Comparison of ENCODE assay signal across 12 mouse cellular contexts in the genomic region with DNA sequence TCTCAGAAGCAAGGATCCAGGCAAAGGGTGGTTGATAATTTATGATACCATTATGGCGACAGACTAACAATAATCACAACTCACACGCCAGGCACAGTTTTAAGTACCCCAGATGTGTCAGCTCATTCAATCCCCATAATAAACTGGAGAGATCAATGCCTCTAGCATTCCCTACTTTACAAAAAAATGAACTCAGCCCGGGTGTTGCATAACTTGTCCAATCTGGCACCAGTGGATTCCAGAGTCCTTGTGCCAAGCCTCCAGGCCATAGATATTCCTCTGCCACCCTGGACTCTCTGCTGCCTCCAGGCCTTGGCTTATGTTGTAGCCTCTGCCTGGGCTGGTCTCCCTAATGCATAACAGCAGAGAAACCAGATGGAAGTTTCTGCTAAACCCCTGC.
A peak's percentile ranks its signal among the peaks of the same experiment; 100 is the strongest.
DNase-seq lines count a peak whose midpoint lies in the region; ATAC-seq lines count a peak whose summit lies in the region.
"Had no signal": no experiment of that assay in that cellular context is flagged by ENCODE, and none has a peak within 500 bp of the region (broad histone marks: within the 10 kb centered on the region; RNA-seq: fewer than 3 reads in every experiment).

No protein-coding gene starts in this region.

- DNase-seq in cerebellum, adult 9-10 months = peak; percentile 10
- DNase-seq in cerebellum, adult 8-10 months = no peak
- peak; percentile 3 for DNase-seq in retina, adult 2 months (ENCODE audit: low read depth, low spot score)
- no peak for DNase-seq in retina, embryonic 14.5 days (ENCODE audit: low spot score)
- DNase-seq in cerebellum, postnatal 25 days = peak; percentile 6 to 34
- no peak for DNase-seq in heart, postnatal 4 days
- DNase-seq: B cell, adult 2 months; embryo, embryonic 11 days; forebrain, postnatal 0 days; kidney, adult 11 months; right cerebral cortex, postnatal 25 days had no signal

- no peak for ATAC-seq in monocyte, adult 5-6 weeks (replicated peaks; ENCODE audit: insufficient number of reproducible peaks, low FRiP score, low TSS enrichment, poor library complexity, severe bottlenecking)
- ATAC-seq: forebrain, postnatal 0 days had no signal

Comparison
In these comparisons a context has a peak if more than half of its experiments do, and no peak if none do; other contexts are left out.
1. DNase-seq: peak in cerebellum, adult 9-10 months (single experiment), retina, adult 2 months (single experiment) and cerebellum, postnatal 25 days (2 of 2); none in cerebellum, adult 8-10 months (single experiment), retina, embryonic 14.5 days (single experiment) and heart, postnatal 4 days (single experiment).